Mouse (Mus musculus) liver, adult 2 months (tissue): ENCODE results near the gene Ankrd13d. TPM values are rescaled to one million over a fixed set of nuclear protein-coding genes. Genes with fewer than 3 reads are reported as not detected.

Experiments used
- DNase-seq: peaks from one replicate; pipeline ENCODE4 v3.0.0-alpha.2; 2011; ENCODE audit warnings: low read depth, low spot score; ENCODE audit errors: extremely low read depth
- H3K27ac ChIP-seq: fragments of 200-500 bp; replicated peaks from 2 replicates; pipeline ENCODE4 v1.5.1; 2012; ENCODE audit warnings: low read depth, mild to moderate bottlenecking, control low read depth, inconsistent platforms, low read length; ENCODE audit not compliant: insufficient read depth
- H3K27me3 ChIP-seq: fragments of 200-500 bp; 2 replicates; pipeline ENCODE4 v1.6.1; 2012; ENCODE audit warnings: mild to moderate bottlenecking, moderate library complexity, low read length, inconsistent platforms; ENCODE audit not compliant: control insufficient read depth, insufficient read depth
- H3K36me3 ChIP-seq: fragments of 200-500 bp; 2 replicates; pipeline ENCODE4 v1.6.1; 2012; ENCODE audit warnings: low read length, inconsistent platforms; ENCODE audit not compliant: control insufficient read depth, insufficient read depth
- H3K4me1 ChIP-seq: fragments of 200-500 bp; 2 replicates; pipeline ENCODE4 v1.6.1; 2011; ENCODE audit warnings: low read length; ENCODE audit not compliant: control insufficient read depth, insufficient read depth
- H3K4me3 ChIP-seq: fragments of 200-500 bp; 2 replicates; pipeline ENCODE4 v1.5.1; 2011; ENCODE audit warnings: low read depth, mild to moderate bottlenecking, control low read depth, low read length, moderate library complexity; ENCODE audit not compliant: insufficient read depth
- H3K79me2 ChIP-seq: fragments of 200-500 bp; 2 replicates; pipeline ENCODE4 v1.6.1; 2012; ENCODE audit warnings: inconsistent platforms, mild to moderate bottlenecking, low read length, moderate library complexity; ENCODE audit not compliant: control insufficient read depth, insufficient read depth
- H3K9ac ChIP-seq: fragments of 200-500 bp; 2 replicates; pipeline ENCODE4 v1.6.1; 2012; ENCODE audit warnings: low read depth, mild to moderate bottlenecking, control low read depth, inconsistent platforms, low read length
- CTCF ChIP-seq: fragments of 200-500 bp; IDR thresholded peaks from 2 replicates; pipeline ENCODE4 v1.5.1; 2011; ENCODE audit warnings: low read depth, low read length, control low read depth
- POLR2A ChIP-seq: fragments of 200-500 bp; IDR thresholded peaks from 2 replicates; pipeline ENCODE4 v1.6.1; 2011; ENCODE audit warnings: low read length, control low read depth; ENCODE audit not compliant: insufficient read depth; ENCODE audit errors: extremely low read depth
- WGBS: fragments of 180-500 bp; shearing (Covaris S2); methylation state at CpG from one replicate; pipeline ENCODE4 v1.1.7; 2018; 5-methylcytosine and 5-hydroxymethylcytosine counted together
- polyA plus RNA-seq: library from polyadenylated mRNA; depleted of rRNA; stranded (reverse); fragments of >200 nt; gene quantifications from 2 replicates; pipeline ENCODE4 v1.2.3, GENCODE M21; 2012
- total RNA-seq: library from RNA; depleted of rRNA; stranded (reverse); fragments of >200 nt; gene quantifications from 2 replicates; pipeline ENCODE4 v1.2.3, GENCODE M21; 2014

Gene Ankrd13d
- total and polyA plus RNA-seq, 2 experiments: 0.46 to 0.60 TPM

- H3K79me2 ChIP-seq: peaks cover 55% of the 10 kb centered on the region
- no peak for TF ChIP-seq POLR2A
- TF ChIP-seq CTCF: no peak
- no peaks in the 10 kb centered on the region for H3K36me3 ChIP-seq
- no peak overlapping the region for H3K9ac ChIP-seq
- no peaks in the 10 kb centered on the region for H3K27me3 ChIP-seq
- H3K27ac ChIP-seq: peak overlapping the region; percentile 54
- H3K4me3 ChIP-seq: no peak overlapping the region
- 67% methylated on average over 6 of the region's 6 CpGs for WGBS
- H3K4me1 ChIP-seq: peaks cover 13% of the 10 kb centered on the region
- DNase-seq: peak; percentile 32
These were observed 16.8 kb upstream of the Ankrd13d start for GRCm38 (mm10) chr19:4299574-4300270.

GRCm38 (mm10) chr19:4299126-4299525 is 16.2 kb upstream of the Ankrd13d start:
- WGBS: 88% methylated on average over 7 of the region's 7 CpGs
- H3K36me3 ChIP-seq: no peaks in the 10 kb centered on the region
- TF ChIP-seq POLR2A (no peak), CTCF (no peak)
- H3K9ac ChIP-seq: 0 out of 2 replicates have a peak overlapping the region, but pooled peaks have one; percentile 8
- H3K4me3 ChIP-seq: no peak overlapping the region
- peaks cover 11% of the 10 kb centered on the region for H3K4me1 ChIP-seq
- no peak for DNase-seq
- H3K27me3 ChIP-seq: no peaks in the 10 kb centered on the region
- H3K27ac ChIP-seq: peak overlapping the region; percentile 40; the same call in 1 of the 2 replicates
- peaks cover 49% of the 10 kb centered on the region for H3K79me2 ChIP-seq

GRCm38 (mm10) chr19:4298322-4299121 is 15.6 kb upstream of the Ankrd13d start:
- Histone ChIP-seq H3K9ac (no peak overlapping the region), H3K27me3 (no peaks in the 10 kb centered on the region), H3K4me3 (no peak overlapping the region), H3K79me2 (peaks cover 44% of the 10 kb centered on the region), H3K27ac (no peak overlapping the region), H3K4me1 (peaks cover 9% of the 10 kb centered on the region), H3K36me3 (no peaks in the 10 kb centered on the region)
- TF ChIP-seq CTCF (0 out of 2 replicates have a peak, but pooled peaks have one; percentile 1), POLR2A (no peak)
- 83% methylated on average over 17 of the region's 17 CpGs for WGBS
- DNase-seq: no peak

- 83% methylated on average over 5 of the region's 5 CpGs for WGBS
- H3K4me1 ChIP-seq: peaks cover 3% of the 10 kb centered on the region
These were observed 14.9 kb upstream of the Ankrd13d start for GRCm38 (mm10) chr19:4297851-4298250.

GRCm38 (mm10) chr19:4296611-4297010 is 13.7 kb upstream of the Ankrd13d start:
- no peak overlapping the region for H3K27ac ChIP-seq
- H3K9ac ChIP-seq: no peak overlapping the region
- peaks cover 9% of the 10 kb centered on the region for H3K36me3 ChIP-seq
- H3K4me3 ChIP-seq: no peak overlapping the region
- peaks cover 2% of the 10 kb centered on the region for H3K4me1 ChIP-seq
- TF ChIP-seq POLR2A (no peak), CTCF (no peak)
- no peak for DNase-seq
- no peaks in the 10 kb centered on the region for H3K27me3 ChIP-seq
- 74% methylated on average over 2 of the region's 2 CpGs for WGBS
- peaks cover 25% of the 10 kb centered on the region for H3K79me2 ChIP-seq

More at GRCm38 (mm10) chr19:4297851-4298250, 14.9 kb upstream of the Ankrd13d start:
- Histone ChIP-seq H3K27me3 (no peaks in the 10 kb centered on the region), H3K36me3 (no peaks in the 10 kb centered on the region), H3K79me2 (peaks cover 37% of the 10 kb centered on the region), H3K9ac (no peak overlapping the region), H3K4me3 (no peak overlapping the region), H3K27ac (no peak overlapping the region)
- TF ChIP-seq POLR2A: no peak
- 0 out of 2 replicates have a peak, but pooled peaks have one; percentile 16 for TF ChIP-seq CTCF
- DNase-seq: no peak
